Mouse (Mus musculus): ENCODE measurements around the gene Myo16. TPM values are rescaled to one million over a fixed set of nuclear protein-coding genes. Genes with fewer than 3 reads are reported as not detected.

Gene Myo16
- polyA plus RNA-seq, 1 experiment: not detected

DNA sequence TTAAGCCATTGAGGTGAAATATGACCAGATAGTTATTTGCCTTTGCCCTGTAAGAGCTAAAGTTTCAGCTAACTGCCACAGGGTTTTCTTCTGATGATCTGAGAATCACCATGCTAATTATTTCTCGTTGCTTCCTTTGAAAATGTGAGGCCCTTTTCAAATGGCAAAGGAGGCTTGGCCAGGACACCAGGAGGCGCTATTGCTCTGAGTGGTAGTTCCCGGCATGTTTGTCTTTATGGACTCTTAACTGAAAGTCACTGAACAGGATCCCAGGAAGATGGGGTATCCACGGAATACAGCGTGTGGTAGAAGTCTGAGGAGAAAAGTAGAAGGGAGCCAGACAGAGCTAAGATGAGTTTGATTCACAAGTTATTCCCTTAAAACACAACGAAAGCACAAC lies 420.4 kb downstream of the Myo16 start:
- H3K4me1 ChIP-seq (ENCODE audit: control insufficient read depth): no peaks in the 10 kb centered on the region
- no peak for TF ChIP-seq GATA1 (IDR thresholded peaks at IDR 0.05; ENCODE audit: low read length)
- TF ChIP-seq TAL1 (IDR thresholded peaks at IDR 0.05; ENCODE audit: low read length): no peak
- no peaks in the 10 kb centered on the region for H3K27me3 ChIP-seq (ENCODE audit: control insufficient read depth)
- H3K36me3 ChIP-seq (ENCODE audit: control insufficient read depth): no peaks in the 10 kb centered on the region
- no peak overlapping the region for H3K4me3 ChIP-seq (replicated peaks)
- H3K9me3 ChIP-seq (ENCODE audit: control insufficient read depth, low read length): no peaks in the 10 kb centered on the region

DNA sequence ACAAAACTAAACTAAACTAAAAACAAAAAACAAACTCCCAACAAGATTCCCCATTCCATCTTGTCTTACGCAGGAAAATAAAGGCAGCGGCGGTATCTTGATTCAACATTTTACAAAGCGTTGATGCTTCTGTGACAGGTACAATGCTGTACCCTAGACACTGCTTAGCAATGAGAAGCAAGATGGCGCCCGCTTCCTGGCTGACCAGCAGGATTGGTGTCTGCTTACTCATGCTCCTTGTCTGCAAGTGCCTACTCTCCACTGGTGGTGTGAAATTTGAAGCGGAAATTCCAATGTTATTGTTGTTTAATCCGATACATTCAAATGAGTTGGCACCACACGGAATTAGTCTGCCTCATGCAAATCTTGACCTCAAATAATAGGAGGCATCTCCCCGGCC lies 421.5 kb downstream of the Myo16 start:
- H3K27me3 ChIP-seq (ENCODE audit: control insufficient read depth): no peaks in the 10 kb centered on the region
- H3K4me1 ChIP-seq (ENCODE audit: control insufficient read depth): no peaks in the 10 kb centered on the region
- H3K9me3 ChIP-seq (ENCODE audit: control insufficient read depth, low read length): no peaks in the 10 kb centered on the region
- no peak for TF ChIP-seq GATA1 (IDR thresholded peaks at IDR 0.05; ENCODE audit: low read length)
- TF ChIP-seq TAL1 (IDR thresholded peaks at IDR 0.05; ENCODE audit: low read length): no peak
- no peak overlapping the region for H3K4me3 ChIP-seq (replicated peaks)
- H3K36me3 ChIP-seq (ENCODE audit: control insufficient read depth): no peaks in the 10 kb centered on the region

DNA sequence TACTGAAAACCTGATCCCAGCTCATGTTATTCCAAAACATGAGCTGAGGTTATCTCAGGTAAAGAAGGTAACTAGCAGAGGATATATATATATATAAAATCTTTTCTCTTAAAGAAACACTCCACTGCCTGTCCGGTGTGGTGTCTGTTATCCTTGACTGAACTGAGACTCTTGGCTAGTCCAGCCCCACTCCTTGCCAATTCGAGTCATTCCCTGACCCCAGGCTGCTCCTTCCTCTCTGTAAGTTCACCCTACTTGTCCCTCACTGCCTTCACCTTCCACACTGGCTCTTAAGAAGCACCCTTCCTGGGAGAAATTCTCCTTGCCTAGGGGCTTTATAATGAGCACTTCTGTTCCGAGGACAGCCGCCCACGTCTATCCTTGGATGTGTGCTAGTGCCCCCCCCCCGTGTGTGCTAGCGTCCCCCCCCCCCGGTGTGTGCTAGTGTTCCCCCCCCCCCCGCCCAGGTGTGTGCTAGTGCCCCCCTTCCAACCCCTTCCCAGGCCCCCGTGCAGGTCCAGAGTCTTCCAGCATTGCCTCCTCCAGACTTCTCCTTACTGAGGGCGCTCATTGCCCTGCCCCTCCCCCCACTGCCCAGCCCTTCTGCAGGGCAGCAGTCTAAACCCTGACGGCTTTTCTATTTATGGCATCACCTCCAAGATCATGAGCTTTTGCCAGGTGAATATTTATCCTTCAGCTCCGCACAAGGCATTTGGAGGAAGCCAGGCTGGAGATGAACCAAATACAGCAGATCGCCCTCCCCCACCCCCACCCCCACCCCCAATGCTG lies 433.4 kb downstream of the Myo16 start:
- Histone ChIP-seq H3K27me3 (ENCODE audit: control insufficient read depth) (no peaks in the 10 kb centered on the region), H3K4me1 (ENCODE audit: control insufficient read depth) (no peaks in the 10 kb centered on the region), H3K36me3 (ENCODE audit: control insufficient read depth) (no peaks in the 10 kb centered on the region), H3K4me3 (replicated peaks) (no peak overlapping the region), H3K9me3 (ENCODE audit: control insufficient read depth, low read length) (no peaks in the 10 kb centered on the region)
- no peak for TF ChIP-seq GATA1 (IDR thresholded peaks at IDR 0.05; ENCODE audit: low read length)
- TF ChIP-seq TAL1 (IDR thresholded peaks at IDR 0.05; ENCODE audit: low read length): no peak

DNA sequence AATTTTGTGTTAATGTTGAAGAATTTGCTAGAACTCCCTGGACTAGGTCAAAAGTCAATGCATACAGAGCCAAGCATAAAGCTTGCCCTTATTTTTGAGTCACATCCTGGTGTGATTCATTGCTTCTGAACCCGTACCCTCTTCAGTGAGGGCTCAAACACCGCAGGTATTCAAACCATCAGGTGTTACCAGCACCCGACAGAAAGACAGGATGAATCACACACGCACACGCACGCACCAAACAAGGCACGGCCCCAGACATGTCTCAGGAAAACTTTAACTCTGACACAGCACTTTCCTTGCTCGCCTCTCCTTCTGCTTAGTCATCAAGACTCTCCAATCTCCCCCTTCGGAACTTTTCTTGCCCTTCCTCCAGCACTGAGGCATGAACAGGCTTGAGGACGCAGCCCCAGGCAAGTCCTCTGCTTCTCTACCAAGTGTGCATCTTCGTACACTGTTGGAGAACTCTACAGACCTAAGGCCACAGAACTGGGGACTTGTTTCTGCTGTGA lies 435.8 kb downstream of the Myo16 start:
- Histone ChIP-seq H3K4me3 (replicated peaks) (no peak overlapping the region), H3K27me3 (ENCODE audit: control insufficient read depth) (no peaks in the 10 kb centered on the region), H3K4me1 (ENCODE audit: control insufficient read depth) (no peaks in the 10 kb centered on the region), H3K36me3 (ENCODE audit: control insufficient read depth) (no peaks in the 10 kb centered on the region), H3K9me3 (ENCODE audit: control insufficient read depth, low read length) (no peaks in the 10 kb centered on the region)
- no peak for TF ChIP-seq GATA1 (IDR thresholded peaks at IDR 0.05; ENCODE audit: low read length)
- no peak for TF ChIP-seq TAL1 (IDR thresholded peaks at IDR 0.05; ENCODE audit: low read length)

DNA sequence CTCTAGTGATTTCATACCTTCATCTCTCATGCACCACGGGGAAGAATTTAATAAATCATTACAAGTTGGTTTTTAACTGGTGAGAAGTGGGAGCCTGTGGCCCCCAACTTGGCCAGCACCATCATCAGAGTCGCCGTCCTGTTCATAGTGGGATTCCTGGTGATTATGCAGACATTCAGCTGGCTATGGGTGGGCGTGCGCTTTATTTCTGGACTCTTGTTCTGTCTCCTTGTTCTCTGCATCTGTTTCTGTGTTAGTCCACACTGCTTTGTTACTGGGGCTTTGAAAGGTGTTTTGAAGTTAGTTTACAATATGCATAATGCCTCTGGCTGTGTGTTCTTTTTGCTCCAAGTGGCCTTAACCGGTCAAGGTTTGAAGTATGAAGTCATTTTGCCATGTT lies 439.2 kb downstream of the Myo16 start:
- no peaks in the 10 kb centered on the region for H3K4me1 ChIP-seq (ENCODE audit: control insufficient read depth)
- H3K27me3 ChIP-seq (ENCODE audit: control insufficient read depth): no peaks in the 10 kb centered on the region
- no peak overlapping the region for H3K4me3 ChIP-seq (replicated peaks)
- TF ChIP-seq TAL1 (IDR thresholded peaks at IDR 0.05; ENCODE audit: low read length) (no peak), GATA1 (IDR thresholded peaks at IDR 0.05; ENCODE audit: low read length) (no peak)
- no peaks in the 10 kb centered on the region for H3K36me3 ChIP-seq (ENCODE audit: control insufficient read depth)
- no peaks in the 10 kb centered on the region for H3K9me3 ChIP-seq (ENCODE audit: control insufficient read depth, low read length)

DNA sequence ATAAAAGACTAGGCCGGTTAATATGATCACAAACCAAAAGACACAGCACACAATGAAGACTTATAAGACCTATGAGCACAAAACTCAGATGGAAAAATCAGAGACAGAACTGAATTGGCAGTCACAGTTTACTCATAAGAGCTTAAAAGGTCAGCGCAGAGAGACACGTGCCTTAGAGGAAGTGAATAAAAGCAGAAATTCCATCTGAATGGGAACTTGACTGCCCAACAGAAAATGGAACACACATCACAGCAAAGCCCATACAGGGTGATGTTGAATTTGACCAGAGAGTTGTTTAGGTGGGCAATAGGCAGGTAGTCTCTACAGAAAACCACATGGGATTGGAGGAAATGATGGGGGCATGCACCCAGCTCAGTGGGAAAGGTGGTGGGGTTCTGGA lies 442.6 kb downstream of the Myo16 start:
- TF ChIP-seq TAL1 (IDR thresholded peaks at IDR 0.05; ENCODE audit: low read length) (no peak), GATA1 (IDR thresholded peaks at IDR 0.05; ENCODE audit: low read length) (no peak)
- Histone ChIP-seq H3K27me3 (ENCODE audit: control insufficient read depth) (no peaks in the 10 kb centered on the region), H3K4me3 (replicated peaks) (no peak overlapping the region), H3K4me1 (ENCODE audit: control insufficient read depth) (peaks cover 2% of the 10 kb centered on the region; the same call in 1 of the 2 replicates), H3K36me3 (ENCODE audit: control insufficient read depth) (no peaks in the 10 kb centered on the region), H3K9me3 (ENCODE audit: control insufficient read depth, low read length) (no peaks in the 10 kb centered on the region)

DNA sequence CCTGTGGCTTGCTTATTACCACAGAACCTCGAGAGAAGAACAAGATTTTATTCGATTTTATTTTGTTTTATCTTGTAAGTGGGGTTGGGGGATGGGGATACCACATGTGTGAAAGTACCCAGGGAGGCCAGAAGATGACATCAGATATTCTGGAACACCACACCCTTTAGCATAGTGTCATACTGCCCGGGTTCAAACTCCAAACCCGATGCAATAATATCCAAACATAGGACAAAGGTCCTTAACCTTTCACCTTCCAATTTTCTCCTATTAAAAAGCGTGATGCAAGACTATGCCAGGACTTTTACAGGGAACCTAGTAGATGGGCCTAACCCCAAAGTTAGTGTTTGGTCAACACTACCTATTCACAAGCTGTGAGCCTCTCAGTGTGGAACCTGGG lies 443.9 kb downstream of the Myo16 start:
- Histone ChIP-seq H3K9me3 (ENCODE audit: control insufficient read depth, low read length) (no peaks in the 10 kb centered on the region), H3K4me1 (ENCODE audit: control insufficient read depth) (peaks cover 2% of the 10 kb centered on the region; the same call in 1 of the 2 replicates), H3K4me3 (replicated peaks) (no peak overlapping the region), H3K27me3 (ENCODE audit: control insufficient read depth) (no peaks in the 10 kb centered on the region), H3K36me3 (ENCODE audit: control insufficient read depth) (no peaks in the 10 kb centered on the region)
- no peak for TF ChIP-seq TAL1 (IDR thresholded peaks at IDR 0.05; ENCODE audit: low read length)

DNA sequence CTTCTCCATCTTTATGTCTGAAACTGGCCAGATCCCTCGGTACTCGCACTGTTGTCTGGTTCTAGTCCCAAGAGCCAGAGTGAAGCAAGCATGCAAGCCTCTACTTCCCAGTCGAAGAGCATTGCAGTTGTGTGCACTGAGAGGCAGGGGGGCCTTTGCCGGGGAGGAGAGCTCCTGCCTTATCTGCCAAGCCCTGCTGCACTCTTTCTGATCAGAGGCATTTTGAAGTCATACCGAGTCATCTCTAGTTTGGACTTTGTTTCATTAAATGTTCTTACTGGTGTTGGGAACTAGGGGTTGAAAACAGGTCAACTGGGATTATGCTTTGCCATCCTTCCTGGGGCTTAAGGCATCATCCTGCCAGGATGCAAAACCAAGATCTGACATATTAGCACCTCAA lies 445.2 kb downstream of the Myo16 start:
- Histone ChIP-seq H3K4me3 (replicated peaks) (no peak overlapping the region), H3K9me3 (ENCODE audit: control insufficient read depth, low read length) (no peaks in the 10 kb centered on the region)
- no peak for TF ChIP-seq GATA1 (IDR thresholded peaks at IDR 0.05; ENCODE audit: low read length)
- TF ChIP-seq TAL1 (IDR thresholded peaks at IDR 0.05; ENCODE audit: low read length): no peak

DNA sequence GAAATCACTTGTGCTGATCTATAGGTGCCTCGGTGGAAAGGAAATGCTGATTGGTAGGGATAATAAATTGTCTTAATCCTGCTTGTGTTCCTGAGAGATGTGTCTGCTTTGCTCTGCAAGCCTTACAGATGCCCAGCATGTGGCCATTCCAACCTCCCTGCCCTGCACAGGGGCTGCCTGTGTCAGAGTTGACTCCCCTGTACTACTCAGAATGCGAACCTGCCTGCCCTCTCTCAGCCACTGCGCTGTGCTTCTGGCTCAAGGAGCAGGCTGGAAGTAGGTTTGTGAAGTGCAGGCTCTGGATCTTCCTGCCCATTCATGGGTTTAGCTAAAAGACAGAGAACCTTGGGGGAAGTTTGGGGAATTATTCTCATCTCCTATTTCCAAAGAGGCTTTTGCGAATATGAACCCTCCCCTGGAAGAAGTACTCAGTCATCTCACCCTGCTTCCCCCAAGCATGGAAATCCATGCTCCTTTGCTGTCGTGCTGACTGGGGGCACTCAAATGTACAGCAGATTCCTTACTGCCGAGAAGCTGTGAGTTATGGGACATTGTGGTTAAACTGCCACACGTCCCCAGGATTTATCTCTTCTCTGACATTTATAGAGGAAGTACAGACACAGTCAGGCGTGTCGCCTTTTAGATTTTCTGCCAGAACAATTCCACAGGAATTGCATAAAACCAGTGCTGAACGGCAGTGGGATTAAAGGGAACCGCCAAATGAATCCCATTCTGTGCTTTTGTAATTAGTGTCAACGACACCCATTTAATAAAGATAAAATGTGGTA lies 452.5 kb downstream of the Myo16 start:
- H3K36me3 ChIP-seq (ENCODE audit: control insufficient read depth): no peaks in the 10 kb centered on the region
- H3K9me3 ChIP-seq (ENCODE audit: control insufficient read depth, low read length): no peaks in the 10 kb centered on the region
- no peaks in the 10 kb centered on the region for H3K27me3 ChIP-seq (ENCODE audit: control insufficient read depth)
- no peaks in the 10 kb centered on the region for H3K4me1 ChIP-seq (ENCODE audit: control insufficient read depth)
- H3K4me3 ChIP-seq (replicated peaks): no peak overlapping the region
- TF ChIP-seq GATA1 (IDR thresholded peaks at IDR 0.05; ENCODE audit: low read length) (no peak), TAL1 (IDR thresholded peaks at IDR 0.05; ENCODE audit: low read length) (no peak)

More for the DNA sequence above, 445.2 kb downstream of the Myo16 start:
- Histone ChIP-seq H3K36me3 (ENCODE audit: control insufficient read depth) (no peaks in the 10 kb centered on the region), H3K4me1 (ENCODE audit: control insufficient read depth) (peaks cover 2% of the 10 kb centered on the region; the same call in 1 of the 2 replicates), H3K27me3 (ENCODE audit: control insufficient read depth) (no peaks in the 10 kb centered on the region)

Measured in erythroblast, embryonic 14.5 days (primary cell).